Mouse (Mus musculus) olfactory bulb, adult 2 months (tissue): ENCODE measurements around the gene Sp7. TPM values are rescaled to one million over a fixed set of nuclear protein-coding genes. Genes with fewer than 3 reads are reported as not detected.

Experiments used
- H3K27ac ChIP-seq: fragments of 200-500 bp; 2 replicates; pipeline ENCODE4 v1.5.1; 2012; ENCODE audit warnings: low read depth, low read length; ENCODE audit not compliant: insufficient read depth
- H3K4me1 ChIP-seq: fragments of 200-500 bp; 2 replicates; pipeline ENCODE4 v1.6.1; 2012; ENCODE audit warnings: low read length; ENCODE audit not compliant: control insufficient read depth, insufficient read depth
- H3K4me3 ChIP-seq: fragments of 200-500 bp; 2 replicates; pipeline ENCODE4 v1.5.1; 2012; ENCODE audit warnings: mild to moderate bottlenecking, low read depth, low read length, moderate library complexity; ENCODE audit not compliant: insufficient read depth
- CTCF ChIP-seq: fragments of 200-500 bp; IDR thresholded peaks from 2 replicates; pipeline ENCODE4 v1.5.1; 2012; ENCODE audit warnings: low read depth, mild to moderate bottlenecking, low read length, moderate library complexity; ENCODE audit not compliant: insufficient read depth
- POLR2A ChIP-seq: fragments of 200-500 bp; IDR thresholded peaks from 2 replicates; pipeline ENCODE4 v1.6.1; 2012; ENCODE audit warnings: mild to moderate bottlenecking, low read depth, low read length, moderate library complexity; ENCODE audit not compliant: insufficient read depth
- WGBS: fragments of 180-500 bp; shearing (Covaris S2); methylation state at CpG from one replicate; pipeline ENCODE4 v1.1.7; 2018; 5-methylcytosine and 5-hydroxymethylcytosine counted together
- polyA plus RNA-seq: library from polyadenylated mRNA; stranded (reverse); fragments of >200 nt; gene quantifications from 2 replicates; pipeline ENCODE4 v1.2.4, GENCODE M21; 2012; ENCODE audit warnings: low replicate concordance; ENCODE audit not compliant: missing spikeins, insufficient read depth, insufficient read length

The Sp7 gene
- polyA plus RNA-seq, 1 experiment: not detected

DNA sequence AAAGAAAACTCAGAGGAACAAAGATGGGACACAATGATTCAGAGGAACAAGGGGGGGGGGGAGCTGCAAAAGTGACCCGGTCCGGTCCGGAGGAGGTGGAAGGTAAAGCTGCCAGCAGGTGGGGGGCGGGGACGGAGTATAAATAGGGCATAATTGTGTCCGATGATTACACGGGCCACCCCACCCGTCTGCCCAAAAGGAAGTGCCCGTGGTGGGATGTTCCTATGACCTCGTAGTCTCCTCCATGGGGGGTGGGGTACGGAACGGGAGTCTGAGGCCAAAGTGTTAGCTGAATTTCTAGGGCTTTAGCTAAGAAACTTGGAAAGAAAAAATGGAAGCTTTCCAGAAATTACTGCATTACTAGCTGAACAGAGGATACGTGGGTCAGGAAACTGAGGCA, 3.0 kb upstream of the Sp7 start:
- Histone ChIP-seq H3K4me3 (no peak overlapping the region), H3K4me1 (no peaks in the 10 kb centered on the region), H3K27ac (no peak overlapping the region)
- no peak for TF ChIP-seq POLR2A
- no peak for TF ChIP-seq CTCF
- WGBS: 20% methylated on average over 13 of the region's 13 CpGs

DNA sequence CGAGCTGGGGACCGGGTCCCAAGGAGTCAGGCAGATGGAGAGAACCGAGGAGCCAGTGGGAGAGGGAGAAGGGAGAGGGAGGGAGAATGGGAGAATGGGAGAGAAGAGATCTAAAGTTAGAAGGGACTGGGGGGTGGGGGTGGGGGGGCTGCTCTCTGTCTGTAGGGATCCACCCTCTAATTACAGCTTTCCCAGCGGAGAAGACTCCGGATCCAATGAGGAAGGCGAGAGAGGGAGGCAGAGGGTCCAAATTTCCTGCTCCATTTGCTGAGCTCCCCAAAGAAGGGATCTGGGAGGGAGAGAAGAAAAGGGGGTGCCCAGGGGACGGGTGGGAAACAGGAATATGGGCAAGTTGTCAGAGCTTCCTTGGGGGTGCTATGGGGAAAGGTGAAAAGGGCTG, 744 bp downstream of the Sp7 start:
- TF ChIP-seq POLR2A (no peak), CTCF (no peak)
- 11% methylated on average over 7 of the region's 7 CpGs for WGBS
- peaks cover 10% of the 10 kb centered on the region; the same call in 1 of the 2 replicates for H3K4me1 ChIP-seq
- peak overlapping the region; percentile 69 for H3K4me3 ChIP-seq
- H3K27ac ChIP-seq: peak overlapping the region; percentile 90

DNA sequence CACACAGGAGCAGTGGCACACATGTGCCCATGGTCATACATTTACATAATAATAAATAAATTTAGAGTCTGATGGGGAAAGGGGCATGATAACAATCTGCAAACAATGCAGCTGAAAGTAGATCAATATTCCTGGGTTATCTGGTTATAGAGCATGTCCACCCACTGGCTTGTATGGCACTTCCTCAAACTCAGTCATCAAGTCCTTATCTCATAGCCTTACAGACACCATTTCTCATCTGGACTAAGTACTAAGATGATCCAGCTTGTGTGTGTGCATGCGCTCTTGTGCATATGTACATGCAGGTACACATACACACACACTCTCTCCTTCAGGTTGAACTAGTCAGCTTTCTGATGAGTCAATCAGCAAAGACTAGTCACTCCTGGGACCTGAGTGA, 2.3 kb downstream of the Sp7 start:
- peaks cover 15% of the 10 kb centered on the region; the same call in 1 of the 2 replicates for H3K4me1 ChIP-seq
- 86% methylated on average over 1 of the region's 1 CpGs for WGBS
- no peak overlapping the region for H3K27ac ChIP-seq
- no peak overlapping the region for H3K4me3 ChIP-seq
- TF ChIP-seq POLR2A: no peak
- no peak for TF ChIP-seq CTCF

GRCm38 (mm10) chr15:102362648-102363047, 4.3 kb downstream of the Sp7 start:
- TF ChIP-seq CTCF (no peak), POLR2A (no peak)
- H3K27ac ChIP-seq: no peak overlapping the region
- 13% methylated on average over 14 of the region's 14 CpGs for WGBS
- peak overlapping the region; percentile 36 for H3K4me3 ChIP-seq
- H3K4me1 ChIP-seq: peaks cover 30% of the 10 kb centered on the region

DNA sequence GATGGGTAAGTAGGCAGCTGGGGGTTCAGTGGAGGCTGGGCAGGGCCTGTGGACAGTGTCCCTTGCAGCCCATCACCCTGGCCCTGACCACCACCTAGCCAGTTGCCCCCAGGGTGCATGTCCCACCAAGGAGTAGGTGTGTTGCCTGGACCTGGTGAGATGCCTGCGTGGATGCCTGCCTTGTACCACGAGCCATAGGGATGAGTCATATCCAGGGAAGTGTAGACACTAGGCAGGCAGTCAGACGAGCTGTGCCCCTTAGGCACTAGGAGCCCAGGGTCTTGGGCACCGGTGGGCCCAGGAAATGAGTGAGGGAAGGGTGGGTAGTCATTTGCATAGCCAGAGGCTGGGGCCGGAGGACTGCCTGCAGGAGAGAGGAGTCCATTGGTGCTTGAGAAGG, 8.1 kb downstream of the Sp7 start:
- Histone ChIP-seq H3K4me3 (no peak overlapping the region), H3K4me1 (peaks cover 39% of the 10 kb centered on the region), H3K27ac (no peak overlapping the region)
- 40% methylated on average over 5 of the region's 5 CpGs for WGBS
- no peak for TF ChIP-seq CTCF
- no peak for TF ChIP-seq POLR2A

- peaks cover 39% of the 10 kb centered on the region for H3K4me1 ChIP-seq
- 21% methylated on average over 25 of the region's 25 CpGs for WGBS
- no peak overlapping the region for H3K4me3 ChIP-seq
- TF ChIP-seq POLR2A (no peak), CTCF (no peak)
- no peak overlapping the region for H3K27ac ChIP-seq
These were observed 8.9 kb downstream of the Sp7 start for GRCm38 (mm10) chr15:102358126-102358525.

DNA sequence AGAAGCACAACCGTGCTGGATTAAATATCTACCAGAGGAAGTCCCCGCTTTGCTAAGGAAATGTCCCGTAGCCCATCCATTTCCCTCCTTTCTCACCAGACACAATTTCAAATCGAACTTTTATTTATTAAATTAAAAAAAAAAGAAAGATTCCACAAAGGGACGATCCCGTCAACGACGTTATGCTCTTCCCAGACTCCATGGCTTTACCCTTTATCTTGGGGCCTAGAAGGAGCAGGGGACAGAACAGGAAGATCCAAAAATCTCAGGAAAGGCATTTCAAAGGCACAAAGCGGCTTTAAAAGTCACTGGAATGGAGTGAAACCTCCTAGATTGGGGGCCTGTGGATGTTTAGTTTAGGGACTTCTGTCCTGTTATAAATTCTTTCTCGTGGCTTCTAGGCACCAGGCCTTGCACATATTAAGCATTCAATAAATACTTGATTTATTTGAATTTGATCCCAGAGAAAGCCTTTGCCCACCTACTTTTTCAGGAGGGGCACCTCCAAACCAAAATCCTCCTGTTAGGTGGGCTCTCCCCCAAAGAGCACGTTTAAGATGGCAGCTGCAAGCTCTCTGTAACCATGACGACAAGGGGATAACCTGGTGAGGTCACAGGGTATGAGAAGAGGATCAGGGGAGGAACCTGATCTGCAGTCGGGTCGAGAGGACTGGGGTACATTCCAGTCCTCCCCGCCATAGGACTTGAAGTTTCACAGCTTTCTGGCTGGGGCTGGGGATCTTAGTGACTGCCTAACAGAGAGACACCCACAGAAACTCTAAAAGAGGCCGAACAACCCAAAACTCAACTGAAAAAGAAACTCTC, 10.3 kb downstream of the Sp7 start:
- 67% methylated on average over 16 of the region's 16 CpGs for WGBS
- Histone ChIP-seq H3K27ac (no peak overlapping the region), H3K4me1 (peaks cover 32% of the 10 kb centered on the region), H3K4me3 (no peak overlapping the region)
- TF ChIP-seq CTCF (no peak), POLR2A (no peak)

GRCm38 (mm10) chr15:102355871-102356441, 11.0 kb downstream of the Sp7 start:
- Histone ChIP-seq H3K4me3 (peak overlapping the region; percentile 50), H3K27ac (0 out of 2 replicates have a peak overlapping the region, but pooled peaks have one; percentile 15), H3K4me1 (peaks cover 32% of the 10 kb centered on the region)
- WGBS: 8% methylated on average over 38 of the region's 38 CpGs
- TF ChIP-seq CTCF: no peak
- no peak for TF ChIP-seq POLR2A

DNA sequence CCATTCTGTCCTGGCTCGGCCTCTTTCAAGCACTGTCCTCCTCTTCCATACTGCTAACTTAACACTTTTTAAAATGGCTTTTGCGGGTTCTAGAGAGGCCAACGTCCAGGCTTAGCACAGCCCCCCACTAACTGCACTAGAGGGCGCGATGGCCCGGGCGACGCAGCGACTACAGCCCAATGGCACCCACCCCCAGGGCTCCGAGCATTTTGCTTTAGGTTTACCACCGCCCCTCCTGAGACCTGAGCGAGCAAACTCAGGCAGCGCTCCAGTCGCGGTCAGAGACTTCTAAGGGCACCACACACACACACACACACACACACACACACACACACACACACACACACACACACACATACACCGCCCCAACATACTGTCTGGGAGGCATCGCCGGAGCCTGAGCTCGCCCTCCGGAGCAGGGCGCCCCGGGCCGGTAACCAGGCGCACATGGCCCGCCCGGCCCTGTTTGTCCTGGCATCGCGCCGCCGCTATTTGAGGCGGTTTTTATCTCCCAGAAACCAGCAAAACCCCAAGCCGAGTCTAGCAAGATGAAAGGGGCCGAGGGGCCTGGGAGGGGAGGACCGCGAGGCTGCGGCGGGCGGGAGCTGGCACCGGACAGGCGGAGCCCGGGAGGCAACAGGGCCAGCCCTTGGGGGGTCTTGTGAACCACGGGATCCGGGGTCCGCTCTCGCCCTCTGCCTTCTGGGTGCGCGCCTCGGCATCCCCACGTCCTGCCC, 11.7 kb downstream of the Sp7 start:
- under 1% methylated on average over 49 of the region's 49 CpGs for WGBS
- Histone ChIP-seq H3K27ac (0 out of 2 replicates have a peak overlapping the region, but pooled peaks have one; percentile 15), H3K4me3 (peak overlapping the region; percentile 50), H3K4me1 (peaks cover 30% of the 10 kb centered on the region)
- no peak for TF ChIP-seq CTCF
- TF ChIP-seq POLR2A: no peak
